Mouse (Mus musculus): Measurements from ENCODE around the gene Tbc1d24. TPM values are rescaled to one million over a fixed set of nuclear protein-coding genes. Genes with fewer than 3 reads are reported as not detected.

Gene Tbc1d24
- polyA plus RNA-seq, 1 experiment, result 3.8 TPM

- Histone ChIP-seq H3ac (ENCODE audit: control insufficient read depth, insufficient read length, low read depth) (no peak overlapping the region), H3K4me3 (ENCODE audit: insufficient read depth, poor library complexity, severe bottlenecking) (no peak overlapping the region), H3K79me3 (ENCODE audit: low read depth) (no peaks in the 10 kb centered on the region), H3K36me3 (ENCODE audit: control insufficient read depth, insufficient read depth) (peaks cover 4% of the 10 kb centered on the region), H3K27me3 (ENCODE audit: control insufficient read depth, insufficient read depth, insufficient read length) (no peaks in the 10 kb centered on the region), H3K79me2 (ENCODE audit: control insufficient read depth, insufficient read depth) (no peaks in the 10 kb centered on the region)
- TF ChIP-seq FOSL1 (IDR thresholded peaks at IDR 0.05; ENCODE audit: insufficient read depth, low read length, poor library complexity, severe bottlenecking) (no peak), CTCF (IDR thresholded peaks at IDR 0.05; ENCODE audit: control insufficient read depth, insufficient read depth, insufficient read length) (no peak), CEBPB (IDR thresholded peaks at IDR 0.05; ENCODE audit: low read depth) (no peak), MAX (IDR thresholded peaks at IDR 0.05) (no peak), MYOD1 (IDR thresholded peaks at IDR 0.05; ENCODE audit: control insufficient read depth, insufficient read length, low read depth) (no peak), MYOG (IDR thresholded peaks at IDR 0.05; ENCODE audit: control insufficient read depth, extremely low read depth, insufficient read length) (no peak), USF1 (IDR thresholded peaks at IDR 0.05; ENCODE audit: low read depth) (no peak)
Observed at GRCm38 (mm10) chr17:24155742-24156141, 49.6 kb downstream of the Tbc1d24 start.

- Histone ChIP-seq H3K36me3 (ENCODE audit: control insufficient read depth, insufficient read depth) (peaks cover 4% of the 10 kb centered on the region), H3K27me3 (ENCODE audit: control insufficient read depth, insufficient read depth, insufficient read length) (no peaks in the 10 kb centered on the region), H3K79me3 (ENCODE audit: low read depth) (no peaks in the 10 kb centered on the region), H3K4me3 (ENCODE audit: insufficient read depth, poor library complexity, severe bottlenecking) (no peak overlapping the region), H3K79me2 (ENCODE audit: control insufficient read depth, insufficient read depth) (no peaks in the 10 kb centered on the region), H3ac (ENCODE audit: control insufficient read depth, insufficient read length, low read depth) (no peak overlapping the region)
- no peak for TF ChIP-seq CEBPB (IDR thresholded peaks at IDR 0.05; ENCODE audit: low read depth)
- TF ChIP-seq FOSL1 (IDR thresholded peaks at IDR 0.05; ENCODE audit: insufficient read depth, low read length, poor library complexity, severe bottlenecking), result no peak
Observed at GRCm38 (mm10) chr17:24154463-24154862, 50.9 kb downstream of the Tbc1d24 start.

GRCm38 (mm10) chr17:24151890-24152563 lies 53.3 kb downstream of the Tbc1d24 start:
- no peak overlapping the region for H3K4me3 ChIP-seq (ENCODE audit: insufficient read depth, poor library complexity, severe bottlenecking)
- H3ac ChIP-seq (ENCODE audit: control insufficient read depth, insufficient read length, low read depth), result no peak overlapping the region
- no peaks in the 10 kb centered on the region for H3K79me3 ChIP-seq (ENCODE audit: low read depth)
- H3K36me3 ChIP-seq (ENCODE audit: control insufficient read depth, insufficient read depth), result no peaks in the 10 kb centered on the region
- no peaks in the 10 kb centered on the region for H3K79me2 ChIP-seq (ENCODE audit: control insufficient read depth, insufficient read depth)
- no peaks in the 10 kb centered on the region for H3K27me3 ChIP-seq (ENCODE audit: control insufficient read depth, insufficient read depth, insufficient read length)
- TF ChIP-seq USF1 (IDR thresholded peaks at IDR 0.05; ENCODE audit: low read depth) (no peak), MYOD1 (IDR thresholded peaks at IDR 0.05; ENCODE audit: control insufficient read depth, insufficient read length, low read depth) (peak; percentile 41), CTCF (IDR thresholded peaks at IDR 0.05; ENCODE audit: control insufficient read depth, insufficient read depth, insufficient read length) (peak; percentile 93)

GRCm38 (mm10) chr17:24151382-24151781 lies 54.0 kb downstream of the Tbc1d24 start:
- TF ChIP-seq MAX (IDR thresholded peaks at IDR 0.05) (no peak), CEBPB (IDR thresholded peaks at IDR 0.05; ENCODE audit: low read depth) (no peak), MYOG (IDR thresholded peaks at IDR 0.05; ENCODE audit: control insufficient read depth, extremely low read depth, insufficient read length) (no peak), CTCF (IDR thresholded peaks at IDR 0.05; ENCODE audit: control insufficient read depth, insufficient read depth, insufficient read length) (no peak), MYOD1 (IDR thresholded peaks at IDR 0.05; ENCODE audit: control insufficient read depth, insufficient read length, low read depth) (no peak), FOSL1 (IDR thresholded peaks at IDR 0.05; ENCODE audit: insufficient read depth, low read length, poor library complexity, severe bottlenecking) (no peak), USF1 (IDR thresholded peaks at IDR 0.05; ENCODE audit: low read depth) (no peak)
- Histone ChIP-seq H3K79me3 (ENCODE audit: low read depth) (no peaks in the 10 kb centered on the region), H3K79me2 (ENCODE audit: control insufficient read depth, insufficient read depth) (no peaks in the 10 kb centered on the region), H3K27me3 (ENCODE audit: control insufficient read depth, insufficient read depth, insufficient read length) (no peaks in the 10 kb centered on the region), H3K36me3 (ENCODE audit: control insufficient read depth, insufficient read depth) (no peaks in the 10 kb centered on the region), H3ac (ENCODE audit: control insufficient read depth, insufficient read length, low read depth) (no peak overlapping the region), H3K4me3 (ENCODE audit: insufficient read depth, poor library complexity, severe bottlenecking) (no peak overlapping the region)

- Histone ChIP-seq H3K27me3 (ENCODE audit: control insufficient read depth, insufficient read depth, insufficient read length) (no peaks in the 10 kb centered on the region), H3K4me3 (ENCODE audit: insufficient read depth, poor library complexity, severe bottlenecking) (no peak within 1 kb of the TSS), H3K79me2 (ENCODE audit: control insufficient read depth, insufficient read depth) (no peaks in the 10 kb centered on the region), H3K36me3 (ENCODE audit: control insufficient read depth, insufficient read depth) (no peaks in the 10 kb centered on the region), H3K79me3 (ENCODE audit: low read depth) (no peaks in the 10 kb centered on the region), H3ac (ENCODE audit: control insufficient read depth, insufficient read length, low read depth) (no peak within 1 kb of the TSS)
- TF ChIP-seq MAX (IDR thresholded peaks at IDR 0.05), result no peak
Observed at GRCm38 (mm10) chr17:24150824-24151223, 54.5 kb downstream of the Tbc1d24 start, which contains the start of gene Pdpk1. Gene Pdpk1 (minus strand): TSS chr17:24150924.

GRCm38 (mm10) chr17:24149421-24149820 lies 55.9 kb downstream of the Tbc1d24 start:
- Histone ChIP-seq H3K79me2 (ENCODE audit: control insufficient read depth, insufficient read depth) (no peaks in the 10 kb centered on the region), H3K36me3 (ENCODE audit: control insufficient read depth, insufficient read depth) (no peaks in the 10 kb centered on the region), H3K79me3 (ENCODE audit: low read depth) (no peaks in the 10 kb centered on the region), H3ac (ENCODE audit: control insufficient read depth, insufficient read length, low read depth) (no peak overlapping the region), H3K27me3 (ENCODE audit: control insufficient read depth, insufficient read depth, insufficient read length) (no peaks in the 10 kb centered on the region), H3K4me3 (ENCODE audit: insufficient read depth, poor library complexity, severe bottlenecking) (no peak overlapping the region)
- TF ChIP-seq MYOD1 (IDR thresholded peaks at IDR 0.05; ENCODE audit: control insufficient read depth, insufficient read length, low read depth), result no peak
- no peak for TF ChIP-seq FOSL1 (IDR thresholded peaks at IDR 0.05; ENCODE audit: insufficient read depth, low read length, poor library complexity, severe bottlenecking)
- no peak for TF ChIP-seq CEBPB (IDR thresholded peaks at IDR 0.05; ENCODE audit: low read depth)
- TF ChIP-seq MYOG (IDR thresholded peaks at IDR 0.05; ENCODE audit: control insufficient read depth, extremely low read depth, insufficient read length), result no peak
- no peak for TF ChIP-seq MAX (IDR thresholded peaks at IDR 0.05)
- TF ChIP-seq CTCF (IDR thresholded peaks at IDR 0.05; ENCODE audit: control insufficient read depth, insufficient read depth, insufficient read length), result no peak
- no peak for TF ChIP-seq USF1 (IDR thresholded peaks at IDR 0.05; ENCODE audit: low read depth)

All from C2C12 (cell line).